Mouse (Mus musculus): ENCODE results near the gene Trim17. TPM values are rescaled to one million over a fixed set of nuclear protein-coding genes. Genes with fewer than 3 reads are reported as not detected.

Trim17 gene
- polyA plus RNA-seq, 1 experiment from 2014 or later: 0.32 TPM

GRCm38 (mm10) chr11:58981541-58982447 lies 27.3 kb downstream of the Trim17 start:
- TF ChIP-seq CTCF (IDR thresholded peaks at IDR 0.05; ENCODE audit: low read depth): peak; percentile 68
- 44% methylated on average over 14 of the region's 14 CpGs for WGBS
- ATAC-seq (replicated peaks; ENCODE audit: low FRiP score, low read depth) (no peak), DNase-seq (ENCODE audit: low spot score) (peak; percentile 75)
- Histone ChIP-seq H3K9me3 (replicated peaks; ENCODE audit: low read length) (no peaks in the 10 kb centered on the region), H3K27me3 (ENCODE audit: insufficient read depth, low read length) (no peaks in the 10 kb centered on the region), H3K9ac (ENCODE audit: low read depth, low read length) (no peak overlapping the region), H3K4me3 (replicated peaks; ENCODE audit: low read depth, low read length) (no peak overlapping the region), H3K4me1 (replicated peaks; ENCODE audit: insufficient read depth, low read length) (peaks cover 24% of the 10 kb centered on the region; the same call in 1 of the 2 replicates), H3K4me2 (ENCODE audit: low read length) (no peak overlapping the region), H3K27ac (no peak overlapping the region; the same call in 1 of the 2 replicates), H3K36me3 (ENCODE audit: insufficient read depth, low read length) (peaks cover 22% of the 10 kb centered on the region)

GRCm38 (mm10) chr11:58982471-58983097 lies 28.1 kb downstream of the Trim17 start:
- no peaks in the 10 kb centered on the region for H3K27me3 ChIP-seq (ENCODE audit: insufficient read depth, low read length)
- 86% methylated on average over 18 of the region's 18 CpGs for WGBS
- no peak overlapping the region; the same call in 1 of the 2 replicates for H3K27ac ChIP-seq
- no peak overlapping the region for H3K4me3 ChIP-seq (replicated peaks; ENCODE audit: low read depth, low read length)
- H3K36me3 ChIP-seq (ENCODE audit: insufficient read depth, low read length): peaks cover 29% of the 10 kb centered on the region
- H3K9ac ChIP-seq (ENCODE audit: low read depth, low read length): no peak overlapping the region
- H3K4me2 ChIP-seq (ENCODE audit: low read length): no peak overlapping the region
- H3K4me1 ChIP-seq (replicated peaks; ENCODE audit: insufficient read depth, low read length): peaks cover 24% of the 10 kb centered on the region; the same call in 1 of the 2 replicates
- no peaks in the 10 kb centered on the region for H3K9me3 ChIP-seq (replicated peaks; ENCODE audit: low read length)
- no peak for ATAC-seq (replicated peaks; ENCODE audit: low FRiP score, low read depth)
- no peak for DNase-seq (ENCODE audit: low spot score)
- TF ChIP-seq CTCF (IDR thresholded peaks at IDR 0.05; ENCODE audit: low read depth): no peak

GRCm38 (mm10) chr11:58983691-58984341 lies 29.3 kb downstream of the Trim17 start:
- WGBS: 83% methylated on average over 6 of the region's 6 CpGs

DNA sequence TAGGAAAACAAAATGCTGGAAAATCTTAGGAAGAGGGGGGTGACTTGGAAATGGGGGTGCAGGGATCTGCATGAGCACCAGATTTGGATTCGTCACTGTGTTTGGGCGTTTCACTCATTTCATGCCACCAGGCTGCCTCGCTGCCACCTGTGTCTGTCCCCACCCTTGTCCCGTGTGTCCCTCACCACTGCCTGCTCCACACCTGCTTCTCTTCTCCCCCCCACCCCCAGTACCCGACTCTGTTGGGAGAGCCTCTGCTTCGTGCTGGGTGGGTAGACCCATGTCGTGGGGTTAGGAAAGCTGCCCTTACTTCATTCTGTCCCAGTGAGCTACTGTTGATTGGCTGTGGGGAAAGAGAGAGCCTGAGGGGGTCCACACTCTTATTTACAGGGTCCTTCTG lies 30.2 kb downstream of the Trim17 start:
- peaks cover 45% of the 10 kb centered on the region for H3K36me3 ChIP-seq (ENCODE audit: insufficient read depth, low read length)
- no peak overlapping the region for H3K9ac ChIP-seq (ENCODE audit: low read depth, low read length)
- H3K4me3 ChIP-seq (replicated peaks; ENCODE audit: low read depth, low read length): no peak overlapping the region
- ATAC-seq (replicated peaks; ENCODE audit: low FRiP score, low read depth) (no peak), DNase-seq (ENCODE audit: low spot score) (no peak)
- no peak for TF ChIP-seq CTCF (IDR thresholded peaks at IDR 0.05; ENCODE audit: low read depth)
- H3K4me2 ChIP-seq (ENCODE audit: low read length): no peak overlapping the region
- no peaks in the 10 kb centered on the region for H3K27me3 ChIP-seq (ENCODE audit: insufficient read depth, low read length)
- 95% methylated on average over 7 of the region's 7 CpGs for WGBS
- no peaks in the 10 kb centered on the region for H3K9me3 ChIP-seq (replicated peaks; ENCODE audit: low read length)
- H3K27ac ChIP-seq: no peak overlapping the region
- H3K4me1 ChIP-seq (replicated peaks; ENCODE audit: insufficient read depth, low read length): peaks cover 13% of the 10 kb centered on the region; the same call in 1 of the 2 replicates

More at GRCm38 (mm10) chr11:58983691-58984341, 29.3 kb downstream of the Trim17 start:
- Histone ChIP-seq H3K4me1 (replicated peaks; ENCODE audit: insufficient read depth, low read length) (peaks cover 22% of the 10 kb centered on the region; the same call in 1 of the 2 replicates), H3K27ac (no peak overlapping the region), H3K9me3 (replicated peaks; ENCODE audit: low read length) (no peaks in the 10 kb centered on the region), H3K27me3 (ENCODE audit: insufficient read depth, low read length) (no peaks in the 10 kb centered on the region), H3K36me3 (ENCODE audit: insufficient read depth, low read length) (peaks cover 37% of the 10 kb centered on the region), H3K4me2 (ENCODE audit: low read length) (no peak overlapping the region), H3K9ac (ENCODE audit: low read depth, low read length) (no peak overlapping the region), H3K4me3 (replicated peaks; ENCODE audit: low read depth, low read length) (no peak overlapping the region)
- DNase-seq (ENCODE audit: low spot score): no peak
- no peak for TF ChIP-seq CTCF (IDR thresholded peaks at IDR 0.05; ENCODE audit: low read depth)
- ATAC-seq (replicated peaks; ENCODE audit: low FRiP score, low read depth): no peak

GRCm38 (mm10) chr11:58985299-58985917 lies 30.9 kb downstream of the Trim17 start:
- Histone ChIP-seq H3K27ac (no peak overlapping the region), H3K36me3 (ENCODE audit: insufficient read depth, low read length) (peaks cover 52% of the 10 kb centered on the region), H3K9me3 (replicated peaks; ENCODE audit: low read length) (no peaks in the 10 kb centered on the region), H3K4me3 (replicated peaks; ENCODE audit: low read depth, low read length) (no peak overlapping the region), H3K4me2 (ENCODE audit: low read length) (no peak overlapping the region), H3K9ac (ENCODE audit: low read depth, low read length) (no peak overlapping the region), H3K27me3 (ENCODE audit: insufficient read depth, low read length) (no peaks in the 10 kb centered on the region), H3K4me1 (replicated peaks; ENCODE audit: insufficient read depth, low read length) (0 out of 2 replicates have a peak, but pooled peaks cover 6% of the 10 kb centered on the region)
- DNase-seq (ENCODE audit: low spot score) (no peak), ATAC-seq (replicated peaks; ENCODE audit: low FRiP score, low read depth) (no peak)
- 83% methylated on average over 3 of the region's 3 CpGs for WGBS
- no peak for TF ChIP-seq CTCF (IDR thresholded peaks at IDR 0.05; ENCODE audit: low read depth)

Data from kidney, postnatal 0 days (tissue).